Mouse (Mus musculus) liver, adult 2 months (tissue): ENCODE results near the gene Arg2. TPM values are rescaled to one million over a fixed set of nuclear protein-coding genes. Genes with fewer than 3 reads are reported as not detected.

ENCODE experiments used
- DNase-seq: peaks from one replicate; pipeline ENCODE4 v3.0.0-alpha.2; 2011; ENCODE audit warnings: low read depth, low spot score; ENCODE audit errors: extremely low read depth
- H3K27ac ChIP-seq: fragments of 200-500 bp; replicated peaks from 2 replicates; pipeline ENCODE4 v1.5.1; 2012; ENCODE audit warnings: low read depth, mild to moderate bottlenecking, control low read depth, inconsistent platforms, low read length; ENCODE audit not compliant: insufficient read depth
- H3K27me3 ChIP-seq: fragments of 200-500 bp; 2 replicates; pipeline ENCODE4 v1.6.1; 2012; ENCODE audit warnings: mild to moderate bottlenecking, moderate library complexity, low read length, inconsistent platforms; ENCODE audit not compliant: control insufficient read depth, insufficient read depth
- H3K36me3 ChIP-seq: fragments of 200-500 bp; 2 replicates; pipeline ENCODE4 v1.6.1; 2012; ENCODE audit warnings: low read length, inconsistent platforms; ENCODE audit not compliant: control insufficient read depth, insufficient read depth
- H3K4me1 ChIP-seq: fragments of 200-500 bp; 2 replicates; pipeline ENCODE4 v1.6.1; 2011; ENCODE audit warnings: low read length; ENCODE audit not compliant: control insufficient read depth, insufficient read depth
- H3K4me3 ChIP-seq: fragments of 200-500 bp; 2 replicates; pipeline ENCODE4 v1.5.1; 2011; ENCODE audit warnings: low read depth, mild to moderate bottlenecking, control low read depth, low read length, moderate library complexity; ENCODE audit not compliant: insufficient read depth
- H3K79me2 ChIP-seq: fragments of 200-500 bp; 2 replicates; pipeline ENCODE4 v1.6.1; 2012; ENCODE audit warnings: inconsistent platforms, mild to moderate bottlenecking, low read length, moderate library complexity; ENCODE audit not compliant: control insufficient read depth, insufficient read depth
- H3K9ac ChIP-seq: fragments of 200-500 bp; 2 replicates; pipeline ENCODE4 v1.6.1; 2012; ENCODE audit warnings: low read depth, mild to moderate bottlenecking, control low read depth, inconsistent platforms, low read length
- CTCF ChIP-seq: fragments of 200-500 bp; IDR thresholded peaks from 2 replicates; pipeline ENCODE4 v1.5.1; 2011; ENCODE audit warnings: low read depth, low read length, control low read depth
- POLR2A ChIP-seq: fragments of 200-500 bp; IDR thresholded peaks from 2 replicates; pipeline ENCODE4 v1.6.1; 2011; ENCODE audit warnings: low read length, control low read depth; ENCODE audit not compliant: insufficient read depth; ENCODE audit errors: extremely low read depth
- WGBS: fragments of 180-500 bp; shearing (Covaris S2); methylation state at CpG from one replicate; pipeline ENCODE4 v1.1.7; 2018; 5-methylcytosine and 5-hydroxymethylcytosine counted together
- polyA plus RNA-seq: library from polyadenylated mRNA; depleted of rRNA; stranded (reverse); fragments of >200 nt; gene quantifications from 2 replicates; pipeline ENCODE4 v1.2.3, GENCODE M21; 2012
- total RNA-seq: library from RNA; depleted of rRNA; stranded (reverse); fragments of >200 nt; gene quantifications from 2 replicates; pipeline ENCODE4 v1.2.3, GENCODE M21; 2014

Gene Arg2
- total and polyA plus RNA-seq, 2 experiments, result 0.46 TPM; not detected in 1

GRCm38 (mm10) chr12:79134676-79135075 lies 4.1 kb downstream of the Arg2 start:
- no peak overlapping the region for H3K4me3 ChIP-seq
- no peak for DNase-seq
- WGBS, result 46% methylated on average over 8 of the region's 8 CpGs
- no peaks in the 10 kb centered on the region for H3K79me2 ChIP-seq
- H3K27ac ChIP-seq, result no peak overlapping the region
- no peaks in the 10 kb centered on the region for H3K36me3 ChIP-seq
- H3K9ac ChIP-seq, result no peak overlapping the region
- H3K4me1 ChIP-seq, result peaks cover 7% of the 10 kb centered on the region; the same call in 1 of the 2 replicates
- TF ChIP-seq CTCF (no peak), POLR2A (no peak)
- peaks cover 13% of the 10 kb centered on the region; the same call in 1 of the 2 replicates for H3K27me3 ChIP-seq

- no peak overlapping the region for H3K27ac ChIP-seq
- no peak for DNase-seq
- H3K36me3 ChIP-seq, result no peaks in the 10 kb centered on the region
- H3K9ac ChIP-seq, result no peak overlapping the region
- H3K4me3 ChIP-seq, result no peak overlapping the region
- TF ChIP-seq CTCF (no peak), POLR2A (no peak)
- H3K4me1 ChIP-seq, result peaks cover 7% of the 10 kb centered on the region; the same call in 1 of the 2 replicates
- no peaks in the 10 kb centered on the region for H3K79me2 ChIP-seq
- 45% methylated on average over 4 of the region's 4 CpGs for WGBS
- H3K27me3 ChIP-seq, result peaks cover 13% of the 10 kb centered on the region; the same call in 1 of the 2 replicates
These were observed 4.5 kb downstream of the Arg2 start for GRCm38 (mm10) chr12:79135105-79135504.

- WGBS, result 79% methylated on average over 7 of the region's 7 CpGs
- Histone ChIP-seq H3K36me3 (no peaks in the 10 kb centered on the region), H3K9ac (no peak overlapping the region), H3K79me2 (no peaks in the 10 kb centered on the region), H3K4me1 (no peaks in the 10 kb centered on the region), H3K27me3 (peaks cover 6% of the 10 kb centered on the region; the same call in 1 of the 2 replicates), H3K4me3 (no peak overlapping the region), H3K27ac (no peak overlapping the region)
- no peak for DNase-seq
- TF ChIP-seq CTCF (no peak), POLR2A (no peak)
These were observed 6.4 kb downstream of the Arg2 start for GRCm38 (mm10) chr12:79136949-79137348.

DNA sequence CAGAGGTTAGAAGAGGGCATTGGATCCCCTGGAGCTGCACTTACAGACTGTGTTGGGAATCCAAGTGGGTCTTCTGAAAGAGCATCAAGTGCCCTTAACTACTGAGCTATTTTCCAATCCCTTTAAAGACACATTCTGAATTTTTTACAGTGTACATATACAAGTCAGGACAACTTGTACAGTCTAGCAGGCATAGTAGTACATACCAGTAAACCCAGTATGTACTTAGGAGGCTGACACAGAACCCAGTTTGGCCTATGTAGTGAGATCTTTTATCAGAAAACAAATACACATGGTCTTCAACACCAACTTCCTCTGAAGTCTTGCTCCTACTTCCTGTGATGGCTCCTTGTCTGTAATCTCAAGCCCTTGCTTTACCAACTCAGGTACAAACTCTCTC lies 8.4 kb downstream of the Arg2 start:
- Histone ChIP-seq H3K36me3 (no peaks in the 10 kb centered on the region), H3K4me3 (no peak overlapping the region), H3K27ac (no peak overlapping the region), H3K79me2 (no peaks in the 10 kb centered on the region), H3K9ac (no peak overlapping the region), H3K27me3 (0 out of 2 replicates have a peak, but pooled peaks cover 2% of the 10 kb centered on the region), H3K4me1 (no peaks in the 10 kb centered on the region)
- DNase-seq, result no peak
- TF ChIP-seq POLR2A (no peak), CTCF (no peak)

DNA sequence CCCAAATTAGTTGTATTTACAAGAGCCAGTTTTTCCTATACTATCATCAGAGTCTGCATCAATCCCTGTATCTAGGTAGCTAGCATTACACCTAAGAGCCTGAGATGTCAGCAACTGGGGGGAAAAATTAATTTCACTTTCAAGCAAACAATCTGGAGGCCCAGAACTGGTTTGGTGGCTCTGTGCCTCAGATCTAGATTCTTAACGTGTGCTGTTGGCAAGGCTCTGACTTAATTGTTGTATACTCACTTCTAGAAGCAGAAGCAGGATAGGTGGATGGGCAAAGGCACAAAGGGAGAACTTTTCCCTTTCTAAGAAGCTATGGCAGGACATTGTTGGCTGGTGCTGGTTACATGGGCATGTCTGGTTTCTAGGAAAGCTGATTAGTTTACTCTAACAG lies 8.8 kb downstream of the Arg2 start:
- no peak overlapping the region for H3K4me3 ChIP-seq

GRCm38 (mm10) chr12:79140811-79141210 lies 10.2 kb downstream of the Arg2 start:
- Histone ChIP-seq H3K79me2 (no peaks in the 10 kb centered on the region), H3K4me3 (no peak overlapping the region), H3K27me3 (no peaks in the 10 kb centered on the region), H3K27ac (no peak overlapping the region), H3K36me3 (no peaks in the 10 kb centered on the region), H3K9ac (no peak overlapping the region), H3K4me1 (no peaks in the 10 kb centered on the region)
- peak; percentile 36 for DNase-seq
- no peak for TF ChIP-seq CTCF
- TF ChIP-seq POLR2A, result no peak
- 80% methylated on average over 2 of the region's 2 CpGs for WGBS

More for the DNA sequence above, 8.8 kb downstream of the Arg2 start:
- Histone ChIP-seq H3K9ac (no peak overlapping the region), H3K4me1 (no peaks in the 10 kb centered on the region), H3K79me2 (no peaks in the 10 kb centered on the region), H3K27ac (no peak overlapping the region), H3K27me3 (0 out of 2 replicates have a peak, but pooled peaks cover 2% of the 10 kb centered on the region), H3K36me3 (no peaks in the 10 kb centered on the region)
- 55% methylated on average over 1 of the region's 1 CpGs for WGBS
- DNase-seq, result no peak
- TF ChIP-seq POLR2A, result no peak
- TF ChIP-seq CTCF, result no peak
